Mouse (Mus musculus) liver, embryonic 14.5 days (tissue): Measurements from ENCODE around the gene Glmp. TPM values are rescaled to one million over a fixed set of nuclear protein-coding genes. Genes with fewer than 3 reads are reported as not detected.

Experiments used
- ATAC-seq: fragments of 200-750 bp; cut with Nextera tagmentation; 2 replicates; pipeline ENCODE4 v1.8.0; 2017; ENCODE audit warnings: moderate number of reproducible peaks, mild to moderate bottlenecking, moderate library complexity; ENCODE audit not compliant: insufficient read depth
- DNase-seq, 3 experiments: peaks; one replicate each; pipeline ENCODE4 v3.0.0-alpha.2; 2012 to 2013; ENCODE audit warnings: low read depth in 3 of 3, low spot score in 3 of 3
- H3K27ac ChIP-seq: fragments of 300-500 bp; sonication (generic); 2 replicates; pipeline ENCODE4 v1.5.1; 2014; ENCODE audit warnings: moderate library complexity, mild to moderate bottlenecking, control low read depth, inconsistent platforms
- H3K27me3 ChIP-seq: fragments of 300-500 bp; sonication (generic); 2 replicates; pipeline ENCODE4 v1.6.1; 2014; ENCODE audit warnings: mild to moderate bottlenecking, low read length, moderate library complexity; ENCODE audit not compliant: control insufficient read depth, insufficient read depth
- H3K36me3 ChIP-seq: fragments of 300-500 bp; sonication (generic); replicated peaks from 2 replicates; pipeline ENCODE4 v1.6.1; 2014; ENCODE audit warnings: low read depth; ENCODE audit not compliant: control insufficient read depth, insufficient read depth
- H3K4me1 ChIP-seq, 2 experiments: fragments of 200-500 bp in 1 of 2; fragments of 300-500 bp in 1 of 2; sonication (generic) in 1 of 2; replicated peaks; 2 replicates each; pipeline ENCODE4 v1.6.1; 2012 to 2014; ENCODE audit warnings: antibody characterized with exemption in 1 of 2, inconsistent platforms in 1 of 2, low read length in 1 of 2; ENCODE audit not compliant: control insufficient read depth in 2 of 2, insufficient read depth in 2 of 2
- H3K4me2 ChIP-seq: fragments of 300-500 bp; sonication (generic); 2 replicates; pipeline ENCODE4 v1.6.1; 2014; ENCODE audit warnings: low read depth, mild to moderate bottlenecking, control low read depth, moderate library complexity
- H3K4me3 ChIP-seq, 2 experiments: fragments of 200-500 bp in 1 of 2; fragments of 300-500 bp in 1 of 2; sonication (generic) in 1 of 2; 2 replicates each; pipeline ENCODE4 v1.5.1; 2012 to 2014; ENCODE audit warnings: low read depth in 2 of 2, low read length in 2 of 2, mild to moderate bottlenecking in 2 of 2, control low read depth in 1 of 2, inconsistent platforms in 1 of 2, moderate library complexity in 1 of 2; ENCODE audit not compliant: insufficient read depth in 1 of 2
- H3K9ac ChIP-seq: fragments of 300-500 bp; sonication (generic); replicated peaks from 2 replicates; pipeline ENCODE4 v1.6.1; 2014; ENCODE audit warnings: mild to moderate bottlenecking, control low read depth, moderate library complexity
- H3K9me3 ChIP-seq: fragments of 300-500 bp; sonication (generic); 2 replicates; pipeline ENCODE4 v1.6.1; 2016; ENCODE audit warnings: low read length, mixed read lengths; ENCODE audit not compliant: control insufficient read depth
- CTCF ChIP-seq: IDR thresholded peaks from 2 replicates; pipeline ENCODE4 v1.5.1; 2016; ENCODE audit warnings: antibody characterized with exemption, low read depth, control low read depth
- EP300 ChIP-seq: IDR thresholded peaks from 2 replicates; pipeline ENCODE4 v1.6.1; 2016; ENCODE audit warnings: antibody characterized with exemption, low read depth
- WGBS: fragments of 180-500 bp; shearing (Covaris S2); extraction: QIAGEN DNeasy Blood & Tissue Kit; methylation state at CpG from one replicate; pipeline ENCODE4 v1.1.7; 2014; ENCODE audit not compliant: insufficient replicate concordance; 5-methylcytosine and 5-hydroxymethylcytosine counted together
- polyA plus RNA-seq, 2 experiments: library from polyadenylated mRNA; depleted of rRNA in 1 of 2; stranded (reverse) in 1 of 2; unstranded in 1 of 2; fragments of >200 nt; fragmentation: Nextera tagmentation in 1 of 2; extraction: Ambion mirVana in 1 of 2; gene quantifications; 2 replicates each; pipeline versions ENCODE4 v1.2.1 to v1.2.3; 2012 to 2014

Glmp gene
- polyA plus RNA-seq, 2 experiments: 31.1 to 51.6 TPM

GRCm38 (mm10) chr3:88354396-88355165 is 29.8 kb downstream of the Glmp start:
- H3K27me3 ChIP-seq: no peaks in the 10 kb centered on the region
- 91% methylated on average over 8 of the region's 8 CpGs for WGBS
- peak; percentile 40 for TF ChIP-seq CTCF
- no peak for TF ChIP-seq EP300

DNA sequence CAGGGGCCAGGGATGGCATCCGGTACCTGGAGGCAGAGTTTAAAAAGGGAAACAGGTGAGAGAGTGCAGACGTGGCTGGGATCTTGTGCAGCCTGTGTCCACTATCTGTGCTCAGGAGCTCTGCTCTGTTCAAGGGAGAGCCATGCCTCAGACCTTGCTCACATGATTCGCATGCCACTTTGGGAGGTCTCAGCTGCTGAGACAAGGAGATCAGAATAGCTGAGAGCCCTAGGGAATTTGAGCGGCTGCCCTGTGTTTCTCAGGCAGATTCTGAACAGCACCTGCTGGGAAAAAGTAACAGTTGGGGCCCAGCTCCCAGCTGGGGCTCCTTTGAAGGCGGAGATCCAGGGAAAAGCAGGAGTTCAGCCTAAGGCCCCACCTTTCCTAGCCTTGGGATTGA is 34.8 kb downstream of the Glmp start:
- Histone ChIP-seq H3K9ac (no peak overlapping the region), H3K4me3 (no peak overlapping the region), H3K4me1 (peaks cover 25 to 31% of the 10 kb centered on the region in 2 experiments), H3K4me2 (no peak overlapping the region), H3K27me3 (no peaks in the 10 kb centered on the region), H3K27ac (no peak overlapping the region), H3K36me3 (peaks cover 77% of the 10 kb centered on the region), H3K9me3 (no peaks in the 10 kb centered on the region)
- ATAC-seq (no peak), DNase-seq (no peak)
- TF ChIP-seq EP300 (no peak), CTCF (no peak)
- WGBS: 75% methylated on average over 5 of the region's 5 CpGs

More at GRCm38 (mm10) chr3:88354396-88355165, 29.8 kb downstream of the Glmp start:
- no peak for DNase-seq
- Histone ChIP-seq H3K36me3 (peaks cover 97% of the 10 kb centered on the region), H3K9ac (no peak overlapping the region), H3K4me3 (no peak overlapping the region), H3K4me2 (no peak overlapping the region), H3K27ac (no peak overlapping the region), H3K9me3 (no peaks in the 10 kb centered on the region), H3K4me1 (no peaks in the 10 kb centered on the region)
- ATAC-seq: no peak

GRCm38 (mm10) chr3:88359989-88360388 is 35.2 kb downstream of the Glmp start:
- H3K4me1 ChIP-seq: peaks cover 29 to 35% of the 10 kb centered on the region in 2 experiments
- no peak overlapping the region for H3K4me2 ChIP-seq
- no peak overlapping the region for H3K4me3 ChIP-seq
- H3K9me3 ChIP-seq: no peaks in the 10 kb centered on the region
- H3K27ac ChIP-seq: no peak overlapping the region
- no peak for TF ChIP-seq CTCF
- TF ChIP-seq EP300: no peak
- peaks cover 73% of the 10 kb centered on the region for H3K36me3 ChIP-seq
- WGBS: 81% methylated on average over 3 of the region's 3 CpGs
- DNase-seq: no peak
- peaks cover 2% of the 10 kb centered on the region for H3K27me3 ChIP-seq
- ATAC-seq: no peak
- H3K9ac ChIP-seq: no peak overlapping the region

GRCm38 (mm10) chr3:88361096-88361495 is 36.3 kb downstream of the Glmp start:
- no peak overlapping the region for H3K9ac ChIP-seq
- ATAC-seq (no peak), DNase-seq (no peak)
- 53% methylated on average over 6 of the region's 6 CpGs for WGBS
- H3K4me2 ChIP-seq: no peak overlapping the region
- H3K4me3 ChIP-seq: no peak overlapping the region
- H3K4me1 ChIP-seq: peaks cover 32 to 37% of the 10 kb centered on the region in 2 experiments
- no peak for TF ChIP-seq EP300
- TF ChIP-seq CTCF: no peak
- H3K36me3 ChIP-seq: peaks cover 62% of the 10 kb centered on the region
- no peaks in the 10 kb centered on the region for H3K9me3 ChIP-seq
- no peak overlapping the region for H3K27ac ChIP-seq
- H3K27me3 ChIP-seq: peaks cover 14% of the 10 kb centered on the region

GRCm38 (mm10) chr3:88361612-88362313 is 36.9 kb downstream of the Glmp start:
- no peak overlapping the region for H3K4me2 ChIP-seq
- peaks cover 32 to 37% of the 10 kb centered on the region in 2 experiments for H3K4me1 ChIP-seq
- H3K27ac ChIP-seq: peak overlapping the region; percentile 80
- no peak for TF ChIP-seq CTCF
- no peak for TF ChIP-seq EP300
- 85% methylated on average over 2 of the region's 2 CpGs for WGBS
- H3K9me3 ChIP-seq: no peaks in the 10 kb centered on the region
- ATAC-seq: no peak
- H3K4me3 ChIP-seq: no peak overlapping the region
- peaks cover 17% of the 10 kb centered on the region for H3K27me3 ChIP-seq
- H3K36me3 ChIP-seq: peaks cover 55% of the 10 kb centered on the region
- H3K9ac ChIP-seq: no peak overlapping the region; the same call in 1 of the 2 replicates
- no peak for DNase-seq
